Mouse (Mus musculus) mouse trophoblast stem cell (cell line): ENCODE measurements around the gene Pard3b.

Experiments used
- in situ Hi-C, 2 experiments: fragments of 300-500 bp; cut with MseI, MboI; formaldehyde crosslinking; loops; 2 replicates in 1 of 2; 3 replicates in 1 of 2; pipeline ENCODE4 v1.15.1; 2025

Gene Pard3b

GRCm38 (mm10) chr1:62683498-62683897, 1044.9 kb downstream of the Pard3b start:
- in situ Hi-C loops, result loop anchor here in 1 of 2 experiments (25.0 kb wide), 1 partner anchor 496 kb away; no protein-coding TSS in a partner anchor

GRCm38 (mm10) chr1:62687511-62687910, 1048.9 kb downstream of the Pard3b start:
- in situ Hi-C loops, result loop anchor here in 1 of 2 experiments (25.0 kb wide), 1 partner anchor 500 kb away; no protein-coding TSS in a partner anchor

GRCm38 (mm10) chr1:62691175-62691574, 1052.6 kb downstream of the Pard3b start:
- in situ Hi-C loops, result loop anchor here in 1 of 2 experiments (25.0 kb wide), 1 partner anchor 504 kb away; no protein-coding TSS in a partner anchor
